Mouse (Mus musculus): ENCODE data around the gene Vkorc1l1. TPM values are rescaled to one million over a fixed set of nuclear protein-coding genes. Genes with fewer than 3 reads are reported as not detected.
A peak's percentile ranks its signal among the peaks of the same experiment; 100 is the strongest.

The Vkorc1l1 gene
- 24.8 and 25.4 TPM in 2 replicates for polyA plus RNA-seq (2014; fragmentation: Nextera tagmentation; extraction: Ambion mirVana)

DNA sequence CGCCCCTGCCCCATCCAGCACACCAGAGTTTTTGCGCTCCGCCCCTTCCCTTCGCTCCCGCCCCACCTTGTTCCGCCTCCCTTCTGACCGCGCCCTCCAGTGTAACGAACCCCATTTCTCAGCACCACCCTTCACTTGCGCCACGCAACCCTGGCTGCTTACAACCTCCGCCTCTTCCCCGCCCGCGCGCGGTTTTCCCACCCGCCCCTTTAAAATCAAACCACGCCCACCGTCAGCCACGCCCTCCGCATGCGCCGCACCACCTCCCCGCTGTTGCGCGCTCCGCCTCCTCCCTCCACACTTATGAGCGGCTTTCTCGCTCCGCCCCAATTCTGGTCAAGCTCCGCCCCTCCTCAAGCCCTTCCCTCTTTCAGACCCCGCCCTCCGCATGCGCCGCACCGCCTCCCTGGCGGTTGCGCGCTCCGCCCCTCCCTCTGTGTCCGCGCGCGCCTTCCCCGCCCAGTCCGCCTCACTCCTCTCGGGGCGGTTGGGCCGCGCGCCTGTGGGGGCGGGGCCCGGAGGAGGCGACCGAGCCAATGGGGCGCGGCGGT is at the start of gene Vkorc1l1:
Gene Vkorc1l1 (plus strand): TSS at position 476 of the 551 bp plus-strand sequence.
- H3K4me1 ChIP-seq (ENCODE audit: control insufficient read depth, insufficient read depth, low read length): peaks cover 6% of the 10 kb centered on the region; the same call in 1 of the 2 replicates
- no peaks in the 10 kb centered on the region for H3K9me3 ChIP-seq (ENCODE audit: control insufficient read depth, low read length)
- peak within 1 kb of the TSS; percentile 88 for H3K4me3 ChIP-seq (ENCODE audit: low read depth, low read length)
- H3K4me2 ChIP-seq (ENCODE audit: low read depth, low read length): peak within 1 kb of the TSS; percentile 81
- no peaks in the 10 kb centered on the region for H3K27me3 ChIP-seq (replicated peaks; ENCODE audit: control insufficient read depth, insufficient read depth, low read length)
- WGBS: 1% methylated on average over 52 of the region's 59 CpGs
- DNase-seq (ENCODE audit: low spot score): peak; percentile 99
- ATAC-seq (ENCODE audit: low read depth): peak; percentile 98
- peak within 1 kb of the TSS; percentile 55 for H3K27ac ChIP-seq (replicated peaks; ENCODE audit: low read depth, low read length)
- H3K9ac ChIP-seq (ENCODE audit: low read depth, low read length): peak within 1 kb of the TSS; percentile 86
- H3K36me3 ChIP-seq (ENCODE audit: control insufficient read depth, insufficient read depth, low read length): 0 out of 2 replicates have a peak, but pooled peaks cover 3% of the 10 kb centered on the region

DNA sequence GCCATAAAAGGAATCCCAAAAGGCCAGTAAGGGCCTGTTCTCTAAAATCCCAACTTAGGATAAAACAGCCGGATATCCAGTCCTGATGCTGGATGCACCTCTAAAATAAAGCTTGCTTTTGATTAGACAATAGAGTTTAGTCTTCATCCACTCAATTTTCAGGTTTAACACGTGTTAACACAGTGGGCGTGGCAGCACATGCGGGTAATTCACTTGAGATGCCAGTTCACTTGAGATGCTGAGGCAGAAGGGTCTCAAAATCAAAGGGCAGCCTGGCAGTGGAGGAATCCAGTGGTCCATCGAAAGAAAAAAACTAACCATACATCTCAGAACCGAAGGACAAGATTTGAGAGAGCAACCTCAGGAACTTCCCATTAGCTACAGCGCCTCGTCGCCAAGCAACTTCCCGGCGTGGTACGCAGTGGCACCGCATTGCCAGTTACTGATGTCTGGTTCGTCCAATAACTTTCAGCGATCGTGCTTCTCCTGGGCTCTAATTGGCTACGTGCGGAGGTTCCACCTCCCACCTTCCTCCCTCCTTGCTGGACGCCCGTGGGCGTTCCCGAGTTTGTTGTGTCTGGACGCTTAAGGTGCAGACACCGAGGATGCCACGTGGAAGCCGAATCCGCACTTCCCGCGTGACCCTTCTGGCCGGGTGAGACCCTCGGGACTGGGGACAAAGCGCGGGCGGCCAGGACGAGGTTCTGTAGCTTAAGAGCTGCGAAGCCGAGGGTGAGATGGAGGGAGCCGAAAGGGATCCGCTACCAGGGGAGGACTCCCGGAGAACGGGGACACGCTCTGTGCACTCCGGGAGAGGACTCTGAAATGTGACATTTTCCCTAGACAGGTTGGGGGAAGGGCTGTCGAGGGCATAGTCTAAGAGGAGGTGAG is 46.3 kb upstream of the Vkorc1l1 start, which contains the start of gene Zbed5:
Gene Zbed5 (plus strand): TSS at position 526 of the 891 bp plus-strand sequence.
- peak within 1 kb of the TSS; percentile 59 for H3K4me3 ChIP-seq (ENCODE audit: low read depth, low read length)
- H3K9me3 ChIP-seq (ENCODE audit: control insufficient read depth, low read length): no peaks in the 10 kb centered on the region
- H3K27ac ChIP-seq (replicated peaks; ENCODE audit: low read depth, low read length): no peak within 1 kb of the TSS
- WGBS: 2% methylated on average over 41 of the region's 44 CpGs
- H3K9ac ChIP-seq (ENCODE audit: low read depth, low read length): peak within 1 kb of the TSS; percentile 54
- H3K4me2 ChIP-seq (ENCODE audit: low read depth, low read length): peak within 1 kb of the TSS; percentile 62
- peak; percentile 100 for ATAC-seq (ENCODE audit: low read depth)
- H3K27me3 ChIP-seq (replicated peaks; ENCODE audit: control insufficient read depth, insufficient read depth, low read length): no peaks in the 10 kb centered on the region
- H3K36me3 ChIP-seq (ENCODE audit: control insufficient read depth, insufficient read depth, low read length): 0 out of 2 replicates have a peak, but pooled peaks cover 1% of the 10 kb centered on the region
- peaks cover 6% of the 10 kb centered on the region for H3K4me1 ChIP-seq (ENCODE audit: control insufficient read depth, insufficient read depth, low read length)
- DNase-seq (ENCODE audit: low spot score): peak; percentile 97

DNA sequence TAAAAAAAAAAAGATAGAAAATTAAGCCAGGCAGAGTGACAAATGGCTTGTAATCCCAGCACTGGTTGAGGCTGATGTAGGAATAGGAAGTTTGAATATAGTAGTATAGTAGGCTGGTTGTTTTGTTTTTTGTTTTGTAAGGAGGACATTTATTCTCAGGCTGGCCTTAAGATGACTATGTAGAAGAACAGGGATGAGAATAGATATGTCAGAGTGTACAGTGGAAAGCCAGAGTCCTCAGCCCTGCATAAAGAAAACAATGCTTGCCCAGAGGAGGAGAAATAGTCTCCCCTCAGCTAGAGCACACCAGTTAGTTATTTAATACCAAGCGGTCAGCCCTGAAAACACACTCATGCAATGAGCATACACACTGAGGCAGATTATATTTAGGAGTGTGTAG is 43.3 kb upstream of the Vkorc1l1 start, which contains the start of gene Phkg1:
Gene Phkg1 (minus strand): TSS at position 101 of the 400 bp plus-strand sequence.
- no peak within 1 kb of the TSS for H3K4me3 ChIP-seq (ENCODE audit: low read depth, low read length)
- H3K27ac ChIP-seq (replicated peaks; ENCODE audit: low read depth, low read length): no peak within 1 kb of the TSS
- H3K9me3 ChIP-seq (ENCODE audit: control insufficient read depth, low read length): no peaks in the 10 kb centered on the region
- ATAC-seq (ENCODE audit: low read depth): no peak
- no peak for DNase-seq (ENCODE audit: low spot score)
- peaks cover 6% of the 10 kb centered on the region for H3K4me1 ChIP-seq (ENCODE audit: control insufficient read depth, insufficient read depth, low read length)
- 86% methylated on average over 1 of the region's 1 CpGs for WGBS
- H3K9ac ChIP-seq (ENCODE audit: low read depth, low read length): no peak within 1 kb of the TSS
- peaks cover 23% of the 10 kb centered on the region; the same call in 1 of the 2 replicates for H3K36me3 ChIP-seq (ENCODE audit: control insufficient read depth, insufficient read depth, low read length)
- no peaks in the 10 kb centered on the region for H3K27me3 ChIP-seq (replicated peaks; ENCODE audit: control insufficient read depth, insufficient read depth, low read length)
- H3K4me2 ChIP-seq (ENCODE audit: low read depth, low read length): no peak within 1 kb of the TSS

DNA sequence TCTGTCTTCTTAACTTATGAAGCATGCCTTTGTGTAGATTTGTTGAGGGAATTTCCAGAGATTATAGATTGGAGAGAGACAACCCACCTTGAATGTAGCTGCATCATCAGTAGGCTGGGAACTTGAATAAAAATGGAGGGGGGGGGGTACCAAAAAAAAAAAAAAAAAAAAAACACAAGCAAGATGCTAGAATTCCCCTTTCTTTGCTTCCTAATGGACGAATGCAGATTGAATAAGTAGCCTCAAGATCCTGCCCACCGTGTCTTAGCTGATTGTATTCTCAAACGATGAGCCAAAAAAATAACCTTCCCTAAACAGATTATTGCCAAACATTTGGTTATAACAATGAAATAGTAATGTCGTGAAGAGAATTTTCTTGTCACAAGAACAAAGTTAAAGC is 34.0 kb upstream of the Vkorc1l1 start:
- Histone ChIP-seq H3K9me3 (ENCODE audit: control insufficient read depth, low read length) (no peaks in the 10 kb centered on the region), H3K4me1 (ENCODE audit: control insufficient read depth, insufficient read depth, low read length) (no peaks in the 10 kb centered on the region), H3K9ac (ENCODE audit: low read depth, low read length) (peak overlapping the region; percentile 80), H3K4me2 (ENCODE audit: low read depth, low read length) (peak overlapping the region; percentile 89), H3K27ac (replicated peaks; ENCODE audit: low read depth, low read length) (peak overlapping the region; percentile 82; the same call in 1 of the 2 replicates), H3K4me3 (ENCODE audit: low read depth, low read length) (peak overlapping the region; percentile 75), H3K27me3 (replicated peaks; ENCODE audit: control insufficient read depth, insufficient read depth, low read length) (no peaks in the 10 kb centered on the region), H3K36me3 (ENCODE audit: control insufficient read depth, insufficient read depth, low read length) (0 out of 2 replicates have a peak, but pooled peaks cover 6% of the 10 kb centered on the region)
- no peak for ATAC-seq (ENCODE audit: low read depth)
- DNase-seq (ENCODE audit: low spot score): no peak
- 21% methylated on average over 4 of the region's 4 CpGs for WGBS

DNA sequence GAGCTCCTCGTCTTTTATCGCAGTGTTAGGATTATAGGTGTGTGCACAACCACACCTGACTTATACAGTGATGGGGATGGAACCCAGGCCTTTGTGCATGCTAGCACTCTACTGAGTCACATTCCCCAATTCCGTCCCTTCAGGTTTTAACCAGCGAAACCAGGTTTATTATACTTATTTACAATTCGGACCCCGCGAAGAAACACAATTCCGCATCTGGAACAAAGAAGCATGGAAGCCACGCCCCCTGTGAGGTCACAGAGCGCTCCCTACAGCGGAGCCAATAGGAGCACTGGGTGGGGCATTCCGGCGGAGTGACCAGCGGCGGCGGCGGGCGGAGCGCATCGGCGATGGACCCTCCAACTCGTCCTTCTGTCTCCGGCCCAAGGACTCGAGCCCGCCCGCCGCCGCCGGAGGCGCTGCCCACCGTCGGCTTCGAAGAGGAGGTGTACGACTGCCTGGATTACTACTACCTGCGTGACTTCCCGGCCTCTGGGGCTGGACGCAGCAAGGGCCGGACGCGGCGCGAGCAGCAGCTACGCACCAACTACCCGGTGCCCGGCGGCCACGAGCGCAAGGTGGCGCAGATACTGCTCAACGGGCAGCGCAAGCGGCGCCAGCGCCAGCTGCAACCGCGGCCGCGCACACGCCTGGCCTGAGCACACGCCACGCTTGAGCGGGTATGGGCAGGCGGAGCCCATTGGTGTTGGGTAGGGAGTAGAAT is 33.4 kb upstream of the Vkorc1l1 start, which contains the start of gene Nupr1l:
Gene Nupr1l (plus strand): TSS at position 299 of the 724 bp plus-strand sequence.
- Histone ChIP-seq H3K4me2 (ENCODE audit: low read depth, low read length) (peak within 1 kb of the TSS; percentile 89), H3K4me3 (ENCODE audit: low read depth, low read length) (peak within 1 kb of the TSS; percentile 75), H3K27ac (replicated peaks; ENCODE audit: low read depth, low read length) (peak within 1 kb of the TSS; percentile 82), H3K9ac (ENCODE audit: low read depth, low read length) (peak within 1 kb of the TSS; percentile 80), H3K4me1 (ENCODE audit: control insufficient read depth, insufficient read depth, low read length) (no peaks in the 10 kb centered on the region), H3K9me3 (ENCODE audit: control insufficient read depth, low read length) (no peaks in the 10 kb centered on the region), H3K36me3 (ENCODE audit: control insufficient read depth, insufficient read depth, low read length) (no peaks in the 10 kb centered on the region), H3K27me3 (replicated peaks; ENCODE audit: control insufficient read depth, insufficient read depth, low read length) (no peaks in the 10 kb centered on the region)
- 1% methylated on average over 38 of the region's 63 CpGs for WGBS
- peak; percentile 98 for ATAC-seq (ENCODE audit: low read depth)
- DNase-seq (ENCODE audit: low spot score): peak; percentile 96

DNA sequence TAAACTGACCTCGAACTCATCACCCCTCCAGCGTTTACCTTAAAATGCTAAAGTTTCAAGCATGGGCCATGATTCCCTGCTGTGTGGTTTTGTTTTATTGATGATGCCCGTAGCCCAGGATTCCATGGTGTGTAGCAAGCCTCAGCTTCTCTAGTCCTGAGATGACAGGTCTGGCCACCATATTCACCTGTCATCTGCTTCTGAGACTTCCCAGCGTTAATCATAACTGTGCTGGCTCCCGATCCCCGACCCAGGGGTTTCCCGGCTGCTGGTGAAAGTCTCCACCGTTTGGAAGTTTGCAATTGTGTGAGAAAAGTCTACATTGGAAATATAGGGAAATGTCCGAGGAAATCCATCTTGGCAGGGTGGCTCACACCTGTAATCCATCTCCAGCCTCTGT is 32.6 kb upstream of the Vkorc1l1 start:
- H3K27me3 ChIP-seq (replicated peaks; ENCODE audit: control insufficient read depth, insufficient read depth, low read length): no peaks in the 10 kb centered on the region
- ATAC-seq (ENCODE audit: low read depth): no peak
- no peaks in the 10 kb centered on the region for H3K36me3 ChIP-seq (ENCODE audit: control insufficient read depth, insufficient read depth, low read length)
- DNase-seq (ENCODE audit: low spot score): no peak
- WGBS: 70% methylated on average over 9 of the region's 9 CpGs
- H3K27ac ChIP-seq (replicated peaks; ENCODE audit: low read depth, low read length): no peak overlapping the region
- peak overlapping the region; percentile 89 for H3K4me2 ChIP-seq (ENCODE audit: low read depth, low read length)
- H3K4me1 ChIP-seq (ENCODE audit: control insufficient read depth, insufficient read depth, low read length): no peaks in the 10 kb centered on the region
- H3K9ac ChIP-seq (ENCODE audit: low read depth, low read length): peak overlapping the region; percentile 80
- H3K9me3 ChIP-seq (ENCODE audit: control insufficient read depth, low read length): no peaks in the 10 kb centered on the region
- H3K4me3 ChIP-seq (ENCODE audit: low read depth, low read length): peak overlapping the region; percentile 75

DNA sequence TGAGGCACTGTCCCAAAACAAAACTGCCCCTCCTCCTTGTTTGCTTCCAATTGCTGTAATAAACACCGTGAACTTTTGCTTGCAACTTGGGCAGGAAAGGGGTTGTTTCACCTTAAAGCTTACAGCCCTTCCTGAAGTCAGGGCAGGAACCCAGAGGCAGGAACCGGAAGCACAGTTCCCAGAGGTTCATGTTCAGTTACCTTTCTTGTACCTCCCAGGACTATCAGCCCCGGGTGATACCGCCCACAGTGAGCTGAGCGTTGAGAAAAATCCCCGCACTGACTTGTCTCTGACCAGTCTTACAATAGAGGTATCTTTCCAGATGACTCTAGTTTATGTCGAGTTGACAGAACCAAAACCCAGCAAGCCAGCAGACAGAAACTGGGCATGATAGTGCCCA is 32.2 kb upstream of the Vkorc1l1 start:
- Histone ChIP-seq H3K36me3 (ENCODE audit: control insufficient read depth, insufficient read depth, low read length) (no peaks in the 10 kb centered on the region), H3K27me3 (replicated peaks; ENCODE audit: control insufficient read depth, insufficient read depth, low read length) (no peaks in the 10 kb centered on the region), H3K9ac (ENCODE audit: low read depth, low read length) (no peak overlapping the region), H3K9me3 (ENCODE audit: control insufficient read depth, low read length) (no peaks in the 10 kb centered on the region), H3K4me2 (ENCODE audit: low read depth, low read length) (0 out of 2 replicates have a peak overlapping the region, but pooled peaks have one; percentile 89), H3K27ac (replicated peaks; ENCODE audit: low read depth, low read length) (no peak overlapping the region), H3K4me1 (ENCODE audit: control insufficient read depth, insufficient read depth, low read length) (no peaks in the 10 kb centered on the region), H3K4me3 (ENCODE audit: low read depth, low read length) (no peak overlapping the region)
- DNase-seq (ENCODE audit: low spot score) (no peak), ATAC-seq (ENCODE audit: low read depth) (no peak)
- 76% methylated on average over 7 of the region's 7 CpGs for WGBS

DNA sequence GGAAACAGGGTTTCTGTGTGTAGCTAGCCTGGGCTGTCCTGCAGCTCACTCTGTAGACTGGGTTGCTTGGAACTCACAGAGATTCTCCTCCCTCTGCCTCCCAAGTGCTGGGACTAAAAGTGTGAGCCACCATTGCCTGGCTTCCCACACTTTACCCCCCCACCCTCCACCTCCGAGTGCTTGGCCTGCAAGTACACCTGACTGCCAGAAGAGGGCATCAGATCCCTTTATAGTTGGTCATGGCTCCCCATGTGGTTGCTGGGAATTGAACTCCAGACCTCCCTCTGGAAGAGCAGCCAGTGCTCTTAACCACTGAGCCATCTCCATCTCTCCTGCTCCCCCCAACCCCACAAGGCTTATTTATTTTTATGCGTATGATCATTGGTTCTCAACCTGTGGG is 27.7 kb upstream of the Vkorc1l1 start:
- no peak overlapping the region for H3K27ac ChIP-seq (replicated peaks; ENCODE audit: low read depth, low read length)
- H3K4me3 ChIP-seq (ENCODE audit: low read depth, low read length): no peak overlapping the region
- H3K36me3 ChIP-seq (ENCODE audit: control insufficient read depth, insufficient read depth, low read length): no peaks in the 10 kb centered on the region
- no peak for DNase-seq (ENCODE audit: low spot score)
- no peaks in the 10 kb centered on the region for H3K4me1 ChIP-seq (ENCODE audit: control insufficient read depth, insufficient read depth, low read length)
- H3K4me2 ChIP-seq (ENCODE audit: low read depth, low read length): no peak overlapping the region
- no peaks in the 10 kb centered on the region for H3K9me3 ChIP-seq (ENCODE audit: control insufficient read depth, low read length)
- no peak for ATAC-seq (ENCODE audit: low read depth)
- no peaks in the 10 kb centered on the region for H3K27me3 ChIP-seq (replicated peaks; ENCODE audit: control insufficient read depth, insufficient read depth, low read length)
- WGBS: 29% methylated on average over 2 of the region's 2 CpGs
- H3K9ac ChIP-seq (ENCODE audit: low read depth, low read length): no peak overlapping the region

All from embryonic facial prominence, embryonic 14.5 days (tissue).